Mouse (Mus musculus) cerebellum, adult 2 months (tissue): ENCODE measurements at regions not wholly inside any gene's neighbourhood (a gene's known extent, or its start where the extent isn't known, plus 50 kb on each side); places are given as distances from the start of the nearest gene placed in this dataset.
A peak's percentile ranks its signal among the peaks of the same experiment; 100 is the strongest.

Experiments used
- DNase-seq, 2 experiments: peaks; one replicate each; pipeline ENCODE4 v3.0.0; 2021
- H3K27ac ChIP-seq: fragments of 200-500 bp; 2 replicates; pipeline ENCODE4 v1.5.1; 2012; ENCODE audit warnings: low read length, control low read depth, inconsistent platforms; ENCODE audit not compliant: insufficient read depth
- H3K27me3 ChIP-seq: fragments of 200-500 bp; 2 replicates; pipeline ENCODE4 v1.6.1; 2012; ENCODE audit warnings: inconsistent platforms, mild to moderate bottlenecking, low read length, moderate library complexity; ENCODE audit not compliant: control insufficient read depth, insufficient read depth
- H3K4me1 ChIP-seq: fragments of 200-500 bp; 2 replicates; pipeline ENCODE4 v1.6.1; 2011; ENCODE audit warnings: low read length; ENCODE audit not compliant: control insufficient read depth, insufficient read depth
- H3K4me3 ChIP-seq: fragments of 200-500 bp; replicated peaks from 2 replicates; pipeline ENCODE3; 2011; ENCODE audit warnings: mild to moderate bottlenecking, low read depth, low read length, control low read depth; ENCODE audit not compliant: insufficient read depth
- CTCF ChIP-seq: fragments of 200-500 bp; IDR thresholded peaks from 2 replicates; pipeline ENCODE4 v1.5.1; 2011; ENCODE audit warnings: low read depth, mild to moderate bottlenecking, control low read depth, low read length, moderate library complexity, borderline replicate concordance; ENCODE audit not compliant: insufficient read depth
- POLR2A ChIP-seq: fragments of 200-500 bp; IDR thresholded peaks from 2 replicates; pipeline ENCODE4 v1.6.1; 2011; ENCODE audit warnings: low read length, control low read depth, borderline replicate concordance; ENCODE audit not compliant: insufficient read depth
- WGBS: fragments of 180-500 bp; shearing (Covaris S2); methylation state at CpG from one replicate; pipeline ENCODE4 v1.1.7; 2018; 5-methylcytosine and 5-hydroxymethylcytosine counted together

- H3K27ac ChIP-seq, result no peak overlapping the region
- H3K27me3 ChIP-seq, result no peaks in the 10 kb centered on the region
- TF ChIP-seq POLR2A (no peak), CTCF (no peak)
- H3K4me1 ChIP-seq, result peaks cover 14% of the 10 kb centered on the region; the same call in 1 of the 2 replicates
- H3K4me3 ChIP-seq, result no peak overlapping the region
- DNase-seq, result no peak
- 88% methylated on average over 4 of the region's 4 CpGs for WGBS
Observed at GRCm38 (mm10) chr4:142767665-142768064, 445.1 kb downstream of the Prdm2 start.

- 92% methylated on average over 8 of the region's 8 CpGs for WGBS
- no peak for DNase-seq
- Histone ChIP-seq H3K4me1 (peaks cover 7% of the 10 kb centered on the region; the same call in 1 of the 2 replicates), H3K27ac (no peak overlapping the region), H3K27me3 (no peaks in the 10 kb centered on the region), H3K4me3 (no peak overlapping the region)
- no peak for TF ChIP-seq CTCF
- TF ChIP-seq POLR2A, result no peak
Observed at GRCm38 (mm10) chr4:142761577-142761976, 451.2 kb downstream of the Prdm2 start.

- no peak overlapping the region for H3K4me3 ChIP-seq
- 10% methylated on average over 3 of the region's 3 CpGs for WGBS
- DNase-seq, result peak; percentile 40 to 55
- no peaks in the 10 kb centered on the region for H3K27me3 ChIP-seq
- H3K4me1 ChIP-seq, result peaks cover 7% of the 10 kb centered on the region; the same call in 1 of the 2 replicates
- no peak for TF ChIP-seq CTCF
- TF ChIP-seq POLR2A, result no peak
- H3K27ac ChIP-seq, result no peak overlapping the region
Observed at GRCm38 (mm10) chr4:142758102-142758501, 454.7 kb downstream of the Prdm2 start.

GRCm38 (mm10) chr4:142756332-142756731 lies 456.5 kb downstream of the Prdm2 start:
- H3K27ac ChIP-seq, result no peak overlapping the region
- H3K4me3 ChIP-seq, result no peak overlapping the region
- TF ChIP-seq POLR2A (no peak), CTCF (no peak)
- WGBS, result 68% methylated on average over 6 of the region's 6 CpGs
- peaks cover 7% of the 10 kb centered on the region; the same call in 1 of the 2 replicates for H3K4me1 ChIP-seq
- DNase-seq, result peak in 1 of 2 experiments; percentile 26
- H3K27me3 ChIP-seq, result no peaks in the 10 kb centered on the region

GRCm38 (mm10) chr4:142749918-142750317 lies 462.9 kb downstream of the Prdm2 start:
- Histone ChIP-seq H3K4me1 (no peaks in the 10 kb centered on the region), H3K27me3 (no peaks in the 10 kb centered on the region), H3K4me3 (no peak overlapping the region), H3K27ac (no peak overlapping the region)
- TF ChIP-seq POLR2A (no peak), CTCF (no peak)
- WGBS, result 62% methylated on average over 8 of the region's 8 CpGs
- no peak for DNase-seq

- 97% methylated on average over 4 of the region's 4 CpGs for WGBS
- H3K27me3 ChIP-seq, result no peaks in the 10 kb centered on the region
- H3K27ac ChIP-seq, result no peak overlapping the region
- DNase-seq, result no peak
- H3K4me3 ChIP-seq, result no peak overlapping the region
- H3K4me1 ChIP-seq, result no peaks in the 10 kb centered on the region
- TF ChIP-seq POLR2A, result no peak
- TF ChIP-seq CTCF, result no peak
Observed at GRCm38 (mm10) chr4:142723554-142723907, 484.3 kb upstream of the Kazn start.

GRCm38 (mm10) chr4:142722845-142723553 lies 483.8 kb upstream of the Kazn start:
- no peak for DNase-seq
- WGBS, result 77% methylated on average over 3 of the region's 3 CpGs
- Histone ChIP-seq H3K4me3 (no peak overlapping the region), H3K27ac (no peak overlapping the region), H3K27me3 (no peaks in the 10 kb centered on the region), H3K4me1 (no peaks in the 10 kb centered on the region)
- TF ChIP-seq POLR2A (no peak), CTCF (no peak)

GRCm38 (mm10) chr4:142701606-142702005 lies 462.4 kb upstream of the Kazn start:
- 84% methylated on average over 5 of the region's 5 CpGs for WGBS
- DNase-seq, result peak in 1 of 2 experiments; percentile 8
- Histone ChIP-seq H3K27ac (no peak overlapping the region), H3K4me3 (no peak overlapping the region), H3K4me1 (peaks cover 3% of the 10 kb centered on the region), H3K27me3 (no peaks in the 10 kb centered on the region)
- TF ChIP-seq POLR2A (no peak), CTCF (no peak)
